ENCODE assay signal across 1 mouse cellular context in genomic region chr4:115839956-115840355, GRCm38 (mm10).
TF ChIP-seq lines count a peak whose summit lies in the region.

No protein-coding gene starts in this region.

TF ChIP-seq in MEL, 35 proteins besides CTCF, POLR2A, EP300 and RAD21 (continued from another document):
- no peak for TF ChIP-seq ZNF384 (IDR thresholded peaks at IDR 0.05; ENCODE audit: low read depth, low read length)
- no peak for TF ChIP-seq BHLHE40 (IDR thresholded peaks at IDR 0.05; ENCODE audit: borderline replicate concordance, low read depth, low read length)
- no peak for TF ChIP-seq USF1 (IDR thresholded peaks at IDR 0.05; ENCODE audit: low read depth, low read length)
- no peak for TF ChIP-seq MEF2A (IDR thresholded peaks at IDR 0.05; ENCODE audit: extremely low read depth, insufficient replicate concordance, low read depth, low read length, poor library complexity, severe bottlenecking)
- no peak for TF ChIP-seq KAT2A (conservative IDR thresholded peaks at IDR 0.05; ENCODE audit: low read depth, low read length)
- TF ChIP-seq MYB (IDR thresholded peaks at IDR 0.05; ENCODE audit: low read depth, low read length): no peak
- TF ChIP-seq MXI1 (IDR thresholded peaks at IDR 0.05; ENCODE audit: low read depth, low read length): no peak
- TF ChIP-seq ETS1 (IDR thresholded peaks at IDR 0.05; ENCODE audit: low read depth, low read length): no peak
- no peak for TF ChIP-seq GATA1 (IDR thresholded peaks at IDR 0.05; ENCODE audit: low read depth, low read length)
- TF ChIP-seq POLR2AphosphoS5 (IDR thresholded peaks at IDR 0.05; ENCODE audit: borderline replicate concordance, low read depth, low read length): no peak
- no peak for TF ChIP-seq MAX (IDR thresholded peaks at IDR 0.05; ENCODE audit: low read length)
